Mouse (Mus musculus) midbrain, embryonic 16.5 days (tissue): ENCODE measurements at regions not wholly inside any gene's neighbourhood (a gene's known extent, or its start where the extent isn't known, plus 50 kb on each side); places are given as distances from the start of the nearest gene placed in this dataset.
"Not testable (repeated sequence)": the region's sequence is repeated elsewhere in the genome, so short reads cannot be mapped to it uniquely, and the experiment has no call there.

ENCODE experiments used
- ATAC-seq: fragments of 200-750 bp; cut with Nextera tagmentation; 2 replicates; pipeline ENCODE4 v1.8.0; 2017; ENCODE audit warnings: moderate TSS enrichment
- H3K27ac ChIP-seq: fragments of 300-500 bp; sonication (generic); 2 replicates; pipeline ENCODE4 v1.5.1; 2014; ENCODE audit warnings: mild to moderate bottlenecking, low read length, mixed read lengths
- H3K27me3 ChIP-seq: fragments of 300-500 bp; sonication (generic); 2 replicates; pipeline ENCODE4 v1.6.1; 2014; ENCODE audit warnings: low read depth, low read length, mixed read lengths; ENCODE audit not compliant: control insufficient read depth, insufficient read depth
- H3K36me3 ChIP-seq: fragments of 300-500 bp; sonication (generic); 2 replicates; pipeline ENCODE4 v1.6.1; 2014; ENCODE audit warnings: mild to moderate bottlenecking, low read length, moderate library complexity, mixed read lengths; ENCODE audit not compliant: control insufficient read depth, insufficient read depth
- H3K4me1 ChIP-seq: fragments of 300-500 bp; sonication (generic); 2 replicates; pipeline ENCODE4 v1.6.1; 2014; ENCODE audit warnings: mild to moderate bottlenecking, low read length, mixed read lengths; ENCODE audit not compliant: control insufficient read depth, insufficient read depth
- H3K4me2 ChIP-seq: fragments of 300-500 bp; sonication (generic); 2 replicates; pipeline ENCODE4 v1.6.1; 2014; ENCODE audit warnings: mild to moderate bottlenecking, low read length, mixed read lengths
- H3K4me3 ChIP-seq: fragments of 300-500 bp; sonication (generic); 2 replicates; pipeline ENCODE4 v1.5.1; 2014; ENCODE audit warnings: low read depth, mild to moderate bottlenecking, low read length, moderate library complexity, mixed read lengths
- H3K9ac ChIP-seq: fragments of 300-500 bp; sonication (generic); 2 replicates; pipeline ENCODE4 v1.6.1; 2014; ENCODE audit warnings: low read depth, low read length, mixed read lengths
- H3K9me3 ChIP-seq: fragments of 300-500 bp; sonication (generic); replicated peaks from 2 replicates; pipeline ENCODE4 v1.6.1; 2014; ENCODE audit warnings: mild to moderate bottlenecking, low read length, mixed read lengths; ENCODE audit not compliant: control insufficient read depth, poor library complexity, severe bottlenecking
- WGBS: fragments of 180-500 bp; shearing (Covaris S2); extraction: QIAGEN DNeasy Blood & Tissue Kit; methylation state at CpG from one replicate; pipeline ENCODE4 v1.1.7; 2014; 5-methylcytosine and 5-hydroxymethylcytosine counted together

DNA sequence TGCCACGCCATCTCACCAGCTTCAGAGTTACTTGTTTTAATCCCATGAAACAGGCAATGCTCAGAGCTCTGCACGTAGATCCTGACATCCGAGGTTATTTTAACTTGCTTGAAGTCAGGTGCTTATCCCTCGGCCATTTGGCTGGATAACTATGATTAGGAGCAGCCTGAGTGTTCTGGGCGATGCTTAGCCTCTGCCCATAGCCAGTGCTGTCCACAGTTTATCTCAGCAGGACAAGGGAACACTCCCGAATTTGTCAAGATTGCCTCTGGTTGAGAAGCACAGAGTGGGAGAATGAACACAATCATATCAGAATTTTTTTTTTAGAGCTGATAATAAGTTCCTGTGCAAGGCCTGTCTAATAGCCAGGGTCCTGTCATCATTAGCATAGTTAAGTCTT lies 83.4 kb upstream of the Dyrk2 start:
- Histone ChIP-seq H3K4me3 (no peak overlapping the region), H3K36me3 (no peaks in the 10 kb centered on the region), H3K9ac (no peak overlapping the region), H3K4me2 (no peak overlapping the region), H3K27ac (no peak overlapping the region), H3K27me3 (no peaks in the 10 kb centered on the region), H3K4me1 (no peaks in the 10 kb centered on the region), H3K9me3 (no peaks in the 10 kb centered on the region)
- 85% methylated on average over 6 of the region's 6 CpGs for WGBS
- no peak for ATAC-seq

DNA sequence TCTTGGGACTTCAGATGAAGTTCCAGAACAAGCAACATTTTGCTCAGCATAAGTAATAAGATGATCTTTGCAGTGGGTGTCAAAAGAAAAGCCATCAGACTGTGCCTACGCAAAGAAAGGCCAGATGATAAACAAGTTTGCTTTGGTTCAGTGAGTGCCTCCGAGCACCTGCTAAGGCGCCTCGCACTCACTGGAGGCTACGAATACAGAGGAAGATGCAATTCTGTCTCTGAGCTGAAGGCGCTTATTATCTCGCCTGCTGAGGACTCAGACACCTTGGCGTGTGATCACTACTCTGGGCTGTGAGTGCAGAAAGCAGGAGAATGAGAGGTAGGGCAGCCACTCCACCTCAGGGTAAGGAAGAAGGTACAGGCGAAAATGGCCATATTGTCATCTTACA lies 82.7 kb upstream of the Dyrk2 start:
- no peak for ATAC-seq
- Histone ChIP-seq H3K9me3 (no peaks in the 10 kb centered on the region), H3K27me3 (no peaks in the 10 kb centered on the region), H3K36me3 (no peaks in the 10 kb centered on the region), H3K4me1 (no peaks in the 10 kb centered on the region), H3K9ac (no peak overlapping the region), H3K27ac (no peak overlapping the region), H3K4me3 (no peak overlapping the region), H3K4me2 (no peak overlapping the region)
- 87% methylated on average over 9 of the region's 9 CpGs for WGBS

DNA sequence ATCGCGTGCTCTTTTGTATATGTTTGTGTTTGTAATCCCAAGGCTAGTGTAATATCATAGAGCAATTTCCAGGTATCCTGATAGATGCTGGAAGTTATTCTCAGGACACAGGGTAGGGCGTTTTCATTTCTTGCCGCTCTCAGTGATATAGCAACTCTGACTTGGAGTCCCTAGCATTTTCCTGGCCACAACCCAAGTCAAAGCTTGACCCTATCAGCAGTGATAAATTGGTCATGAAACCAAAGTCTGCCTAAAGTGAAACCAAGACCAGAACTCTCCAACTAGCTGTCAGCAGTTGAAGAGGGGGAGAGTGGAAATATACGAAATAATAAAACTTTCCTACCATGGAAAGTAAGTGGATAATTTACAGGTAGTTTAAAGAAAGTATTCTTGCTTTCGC lies 77.7 kb upstream of the Dyrk2 start:
- H3K4me3 ChIP-seq: no peak overlapping the region
- no peak overlapping the region for H3K27ac ChIP-seq
- no peak overlapping the region for H3K9ac ChIP-seq
- H3K4me2 ChIP-seq: no peak overlapping the region
- H3K9me3 ChIP-seq: 0 out of 2 replicates have a peak, but pooled peaks cover 2% of the 10 kb centered on the region
- H3K4me1 ChIP-seq: no peaks in the 10 kb centered on the region
- no peak for ATAC-seq
- H3K36me3 ChIP-seq: no peaks in the 10 kb centered on the region
- 92% methylated on average over 6 of the region's 6 CpGs for WGBS
- H3K27me3 ChIP-seq: no peaks in the 10 kb centered on the region

DNA sequence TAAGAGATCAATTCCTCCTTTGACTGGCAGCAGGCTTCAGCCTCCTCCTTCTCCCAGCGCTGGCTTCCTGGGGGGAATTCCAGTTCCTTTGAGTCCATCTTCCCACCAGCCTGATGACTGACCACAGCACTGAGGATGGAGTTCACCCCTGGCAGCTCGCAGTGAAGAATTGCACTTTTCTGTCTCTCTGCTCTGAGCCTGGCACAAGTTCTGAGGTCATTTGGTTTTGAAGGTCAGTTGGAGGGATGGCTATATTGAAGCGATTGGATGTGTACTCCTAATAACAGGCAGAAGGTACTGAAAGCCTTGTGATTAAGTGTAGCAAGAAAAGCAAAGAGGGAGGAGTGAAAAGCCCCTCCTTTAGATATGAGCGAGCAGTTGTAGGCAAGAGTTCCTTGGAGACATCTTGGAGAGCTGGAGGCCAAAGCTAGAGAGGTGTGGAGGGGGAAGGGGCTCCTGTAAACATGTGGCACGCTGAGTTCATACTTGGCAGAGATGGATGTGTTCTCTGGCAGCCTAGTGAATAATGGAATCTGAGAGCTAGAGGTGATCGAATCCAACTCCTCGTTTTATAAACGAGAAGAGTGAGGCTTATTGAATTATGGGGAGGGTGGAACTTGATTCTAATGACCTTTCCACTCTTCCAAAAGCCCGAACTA lies 77.1 kb upstream of the Dyrk2 start:
- Histone ChIP-seq H3K9ac (no peak overlapping the region), H3K9me3 (0 out of 2 replicates have a peak, but pooled peaks cover 2% of the 10 kb centered on the region), H3K4me3 (no peak overlapping the region), H3K27ac (no peak overlapping the region), H3K4me1 (no peaks in the 10 kb centered on the region), H3K27me3 (no peaks in the 10 kb centered on the region), H3K4me2 (no peak overlapping the region), H3K36me3 (no peaks in the 10 kb centered on the region)
- WGBS: 85% methylated on average over 9 of the region's 9 CpGs
- no peak for ATAC-seq

DNA sequence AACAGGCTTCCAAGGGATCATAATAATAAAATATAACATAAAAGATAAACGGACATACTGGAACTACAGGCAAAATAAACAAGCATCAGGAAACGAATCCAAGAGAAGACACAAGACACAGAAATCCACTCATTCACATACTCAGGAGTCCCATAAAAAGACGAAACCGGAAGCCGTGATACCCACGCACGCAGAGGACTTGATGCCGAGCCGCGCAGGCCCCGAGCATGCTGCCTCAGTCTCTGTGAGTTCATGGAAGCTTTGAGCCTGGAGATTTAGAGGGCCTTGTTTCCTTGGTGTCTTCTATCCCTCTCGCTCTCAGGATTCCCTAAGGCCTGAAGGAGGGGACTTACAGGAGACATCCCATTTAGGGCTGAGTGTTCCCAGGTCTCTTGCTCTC lies 57.3 kb upstream of the Dyrk2 start:
- Histone ChIP-seq H3K27me3 (no peaks in the 10 kb centered on the region), H3K4me3 (no peak overlapping the region), H3K9me3 (0 out of 2 replicates have a peak, but pooled peaks cover 9% of the 10 kb centered on the region), H3K27ac (no peak overlapping the region), H3K9ac (no peak overlapping the region), H3K36me3 (no peaks in the 10 kb centered on the region), H3K4me2 (no peak overlapping the region), H3K4me1 (no peaks in the 10 kb centered on the region)
- no peak for ATAC-seq
- WGBS: 91% methylated on average over 12 of the region's 12 CpGs

DNA sequence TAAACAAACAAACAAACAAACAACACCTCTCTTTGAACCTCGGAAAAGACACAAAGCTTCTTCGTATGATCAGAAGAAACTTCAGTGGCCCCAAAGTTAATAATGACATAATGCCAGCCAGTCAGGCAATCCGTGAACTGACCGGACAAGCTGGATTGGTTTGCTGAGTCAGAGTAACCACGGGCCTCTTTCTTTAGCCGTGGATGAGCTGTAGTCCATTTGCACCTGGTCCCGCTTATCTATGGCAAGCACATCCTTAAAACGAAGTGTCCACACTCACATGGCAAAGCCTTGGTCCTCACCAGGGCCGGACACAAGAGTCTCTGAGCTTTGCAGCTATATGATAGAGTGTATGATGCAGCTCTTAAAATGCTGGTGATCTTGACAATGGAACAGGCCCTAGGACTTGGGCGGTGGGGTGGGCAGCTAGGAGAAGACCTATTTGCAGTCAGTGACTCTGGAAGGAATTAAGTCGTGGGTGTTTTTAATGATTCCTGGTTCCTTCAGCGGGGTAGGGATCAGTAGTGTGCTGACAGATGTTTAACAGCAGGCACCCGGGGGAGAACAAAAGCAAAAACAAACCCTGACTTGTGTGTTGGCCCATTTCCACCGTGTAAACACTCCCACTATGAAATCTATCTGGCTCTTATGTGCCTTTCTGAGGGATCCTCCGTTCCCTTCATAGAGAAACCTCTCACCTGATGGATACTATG lies 53.6 kb upstream of the Dyrk2 start:
- Histone ChIP-seq H3K4me3 (no peak overlapping the region), H3K4me2 (no peak overlapping the region), H3K9ac (no peak overlapping the region), H3K36me3 (no peaks in the 10 kb centered on the region), H3K9me3 (no peaks in the 10 kb centered on the region), H3K4me1 (no peaks in the 10 kb centered on the region), H3K27me3 (no peaks in the 10 kb centered on the region), H3K27ac (no peak overlapping the region)
- WGBS: 76% methylated on average over 15 of the region's 15 CpGs
- no peak for ATAC-seq

DNA sequence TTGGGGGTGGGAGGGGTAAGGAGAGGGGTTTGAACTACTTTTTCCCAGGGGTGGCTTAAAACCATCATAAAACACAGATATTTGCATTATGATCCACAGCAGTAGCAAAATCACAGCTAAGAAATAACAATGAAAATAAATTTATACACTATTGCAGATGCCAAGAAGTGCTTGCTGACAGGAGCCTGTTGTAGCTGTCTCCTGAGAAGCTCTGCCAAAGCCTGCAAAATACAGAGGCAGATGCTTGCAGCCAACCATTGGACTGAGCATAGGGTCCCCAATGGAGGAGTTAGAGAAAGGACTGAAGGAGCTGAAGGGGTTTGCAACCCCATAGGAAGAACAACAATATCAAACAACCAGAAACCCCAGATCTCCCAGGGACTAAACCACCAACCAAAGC lies 52.1 kb upstream of the Dyrk2 start:
- not testable (repeated sequence) for H3K9ac ChIP-seq, H3K27me3 ChIP-seq, H3K27ac ChIP-seq, H3K4me3 ChIP-seq, ATAC-seq, H3K4me2 ChIP-seq, H3K9me3 ChIP-seq, H3K4me1 ChIP-seq, H3K36me3 ChIP-seq
